Mouse (Mus musculus) small intestine, adult 2 months (tissue): ENCODE data around the gene Cyren.

Experiments used
- CTCF ChIP-seq: fragments of 200-500 bp; IDR thresholded peaks from 2 replicates; pipeline ENCODE4 v1.5.1; 2012; ENCODE audit warnings: low read depth, mild to moderate bottlenecking, control low read depth, inconsistent platforms, low read length, moderate library complexity, mixed read lengths; ENCODE audit not compliant: insufficient replicate concordance, insufficient read length; ENCODE audit errors: extremely low read depth
- POLR2A ChIP-seq: fragments of 200-500 bp; IDR thresholded peaks from 2 replicates; pipeline ENCODE4 v1.6.1; 2012; ENCODE audit warnings: low read depth, mild to moderate bottlenecking, control low read depth, inconsistent platforms, low read length, moderate library complexity

DNA sequence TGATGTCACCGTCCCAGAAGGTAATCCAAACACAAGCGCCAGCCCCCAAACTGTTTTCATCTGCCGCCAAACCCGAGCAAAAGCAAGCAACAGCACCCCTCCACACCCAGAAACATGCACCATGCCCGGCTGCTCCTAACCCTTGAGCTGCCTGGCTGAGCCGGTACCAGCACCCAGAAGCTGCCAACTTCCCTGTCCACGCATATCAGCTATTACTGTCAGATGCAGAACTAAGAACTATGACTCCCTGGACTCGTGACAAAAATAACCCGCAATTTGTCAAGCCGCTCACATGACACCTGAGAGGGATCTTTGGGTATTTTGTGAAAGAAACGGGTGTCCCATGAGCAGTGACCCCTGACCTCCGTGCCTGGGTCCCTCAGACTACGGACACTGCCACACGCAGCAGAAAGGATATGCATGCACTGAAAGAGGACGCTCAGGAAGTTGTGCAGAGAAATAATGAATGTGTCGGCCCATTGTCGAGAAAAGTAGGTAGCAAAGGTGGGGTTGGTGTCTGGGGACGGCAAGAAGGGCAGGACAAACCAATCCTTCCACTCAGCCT is 29.9 kb upstream of the Cyren start:
- TF ChIP-seq POLR2A (no peak), CTCF (no peak)
